Mouse (Mus musculus) layer of hippocampus, adult 11-12 months (tissue): Measurements from ENCODE around the gene Serpina3c.
A peak's percentile ranks its signal among the peaks of the same experiment; 100 is the strongest.

ENCODE experiments used
- DNase-seq: peaks from one replicate; pipeline ENCODE4 v3.0.0; 2022; ENCODE audit warnings: low spot score

The Serpina3c gene

GRCm38 (mm10) chr12:104153656-104154055 is at the start of gene Serpina3c:
Gene Serpina3c (minus strand): TSS chr12:104153870.
- DNase-seq: no peak

- DNase-seq: no peak
Observed at GRCm38 (mm10) chr12:104190852-104191251, 37.2 kb upstream of the Serpina3c start.

GRCm38 (mm10) chr12:104189246-104189645 is 35.6 kb upstream of the Serpina3c start:
- DNase-seq: no peak

GRCm38 (mm10) chr12:104186041-104186581 is 32.4 kb upstream of the Serpina3c start:
- DNase-seq: no peak

- DNase-seq: no peak
Observed at GRCm38 (mm10) chr12:104185046-104185445, 31.4 kb upstream of the Serpina3c start.

GRCm38 (mm10) chr12:104178987-104179386 is 25.3 kb upstream of the Serpina3c start:
- DNase-seq: no peak

GRCm38 (mm10) chr12:104178577-104178976 is 24.9 kb upstream of the Serpina3c start:
- no peak for DNase-seq

GRCm38 (mm10) chr12:104175636-104176035 is 22.0 kb upstream of the Serpina3c start:
- no peak for DNase-seq

- DNase-seq: no peak
Observed at GRCm38 (mm10) chr12:104174747-104175146, 21.1 kb upstream of the Serpina3c start.

GRCm38 (mm10) chr12:104153041-104153645 is 527 bp downstream of the Serpina3c start:
- no peak for DNase-seq

- peak; percentile 14 for DNase-seq
Observed at GRCm38 (mm10) chr12:104151989-104152388, 1.7 kb downstream of the Serpina3c start.

- DNase-seq: no peak
Observed at GRCm38 (mm10) chr12:104145571-104145970, 8.1 kb downstream of the Serpina3c start.

GRCm38 (mm10) chr12:104143286-104143685 is 10.4 kb downstream of the Serpina3c start:
- no peak for DNase-seq

GRCm38 (mm10) chr12:104142427-104142826 is 11.2 kb downstream of the Serpina3c start:
- DNase-seq: no peak

- DNase-seq: no peak
Observed at GRCm38 (mm10) chr12:104141506-104141905, 12.2 kb downstream of the Serpina3c start.

- DNase-seq: no peak
Observed at GRCm38 (mm10) chr12:104140543-104141103, 13.0 kb downstream of the Serpina3c start.

GRCm38 (mm10) chr12:104138216-104138615 is 15.5 kb downstream of the Serpina3c start:
- DNase-seq: no peak

- no peak for DNase-seq
Observed at GRCm38 (mm10) chr12:104131041-104131440, 22.6 kb downstream of the Serpina3c start.

- no peak for DNase-seq
Observed at GRCm38 (mm10) chr12:104127696-104128095, 26.0 kb downstream of the Serpina3c start, which contains the start of gene Serpina3b. Gene Serpina3b (plus strand): TSS chr12:104127996.

GRCm38 (mm10) chr12:104125021-104125560 is 28.6 kb downstream of the Serpina3c start:
- no peak for DNase-seq

- no peak for DNase-seq
Observed at GRCm38 (mm10) chr12:104123996-104124395, 29.7 kb downstream of the Serpina3c start.

- no peak for DNase-seq
Observed at GRCm38 (mm10) chr12:104123097-104123496, 30.6 kb downstream of the Serpina3c start.

- no peak for DNase-seq
Observed at GRCm38 (mm10) chr12:104114921-104115579, 38.6 kb downstream of the Serpina3c start.
